Mouse (Mus musculus) fibroblast of lung, adult 2 months (primary cell): ENCODE data around the gene Mdm1.
"Not testable (repeated sequence)": the region's sequence is repeated elsewhere in the genome, so short reads cannot be mapped to it uniquely, and the experiment has no call there.

Source experiments
- DNase-seq: peaks from one replicate; pipeline ENCODE4 v3.0.0-alpha.2; 2011; ENCODE audit warnings: low read depth

Gene Mdm1

GRCm38 (mm10) chr10:118122441-118123162 lies 19.0 kb upstream of the Mdm1 start:
- no peak for DNase-seq

GRCm38 (mm10) chr10:118125236-118125635 lies 16.4 kb upstream of the Mdm1 start:
- no peak for DNase-seq

- no peak for DNase-seq
These were observed 15.7 kb upstream of the Mdm1 start for GRCm38 (mm10) chr10:118125776-118126445.

GRCm38 (mm10) chr10:118129001-118129682 lies 12.5 kb upstream of the Mdm1 start:
- no peak for DNase-seq

GRCm38 (mm10) chr10:118130016-118130415 lies 11.6 kb upstream of the Mdm1 start:
- no peak for DNase-seq

- DNase-seq = no peak
These were observed 8.6 kb upstream of the Mdm1 start for GRCm38 (mm10) chr10:118132993-118133392.

GRCm38 (mm10) chr10:118138508-118138907 lies 3.1 kb upstream of the Mdm1 start:
- DNase-seq = no peak

- DNase-seq = no peak
These were observed 1.6 kb upstream of the Mdm1 start for GRCm38 (mm10) chr10:118139837-118140570.

GRCm38 (mm10) chr10:118141884-118142801 lies 532 bp downstream of the Mdm1 start:
- DNase-seq = no peak

GRCm38 (mm10) chr10:118149381-118149780 lies 7.8 kb downstream of the Mdm1 start:
- no peak for DNase-seq

GRCm38 (mm10) chr10:118150866-118151265 lies 9.3 kb downstream of the Mdm1 start:
- no peak for DNase-seq

- no peak for DNase-seq
These were observed 14.3 kb downstream of the Mdm1 start for GRCm38 (mm10) chr10:118155932-118156331.

GRCm38 (mm10) chr10:118161131-118161530 lies 19.5 kb downstream of the Mdm1 start:
- no peak for DNase-seq

GRCm38 (mm10) chr10:118169212-118169611 lies 27.6 kb downstream of the Mdm1 start:
- no peak for DNase-seq

GRCm38 (mm10) chr10:118172416-118172815 lies 30.8 kb downstream of the Mdm1 start:
- peak; percentile 61 for DNase-seq

GRCm38 (mm10) chr10:118172876-118173275 lies 31.3 kb downstream of the Mdm1 start:
- peak; percentile 35 for DNase-seq

GRCm38 (mm10) chr10:118175542-118175941 lies 33.9 kb downstream of the Mdm1 start:
- DNase-seq = not testable (repeated sequence)

- no peak for DNase-seq
These were observed 37.1 kb downstream of the Mdm1 start for GRCm38 (mm10) chr10:118178735-118179151.

GRCm38 (mm10) chr10:118179265-118179664 lies 37.7 kb downstream of the Mdm1 start:
- DNase-seq = no peak

- DNase-seq = not testable (repeated sequence)
These were observed 53.5 kb downstream of the Mdm1 start for GRCm38 (mm10) chr10:118195150-118195549.

- no peak for DNase-seq
These were observed 63.0 kb downstream of the Mdm1 start, which contains the start of gene Il22 for GRCm38 (mm10) chr10:118204642-118205041. Gene Il22, plus strand, starts transcription at chr10:118204942.
